8 mouse cellular contexts compared by ENCODE assay signal in genomic region chr5:115349225-115349555, GRCm38 (mm10). TPM values are rescaled to one million over a fixed set of nuclear protein-coding genes. Genes with fewer than 3 reads are reported as not detected.
DNase-seq lines count a peak whose midpoint lies in the region; ATAC-seq and TF ChIP-seq lines count a peak whose summit lies in the region.

No protein-coding gene starts in this region.

- TF ChIP-seq CTCF in liver, adult 2 months (IDR thresholded peaks at IDR 0.05; ENCODE audit: low read depth, low read length), result no peak

- no peaks in the 10 kb centered on the region for H3K27me3 ChIP-seq in liver, adult 2 months (ENCODE audit: control insufficient read depth, insufficient read depth, low read length)
- H3K27me3 ChIP-seq in embryonic facial prominence, embryonic 15.5 days, result no peaks in the 10 kb centered on the region
- no peaks in the 10 kb centered on the region for H3K27me3 ChIP-seq in limb, embryonic 12.5 days
- H3K27me3 ChIP-seq in neural tube, embryonic 15.5 days (replicated peaks), result no peaks in the 10 kb centered on the region

- peak overlapping the region; percentile 90 for H3K4me2 ChIP-seq in embryonic facial prominence, embryonic 15.5 days (replicated peaks)
- H3K4me2 ChIP-seq in limb, embryonic 12.5 days, result peak overlapping the region; percentile 96
- peak overlapping the region; percentile 96 for H3K4me2 ChIP-seq in neural tube, embryonic 15.5 days

- H3K4me3 ChIP-seq in liver, adult 2 months (ENCODE audit: insufficient read depth, low read depth, low read length), result peak overlapping the region; percentile 62
- peak overlapping the region; percentile 94 for H3K4me3 ChIP-seq in embryonic facial prominence, embryonic 15.5 days (replicated peaks)
- H3K4me3 ChIP-seq in limb, embryonic 12.5 days (replicated peaks), result peak overlapping the region; percentile 93
- peak overlapping the region; percentile 93 for H3K4me3 ChIP-seq in neural tube, embryonic 15.5 days (replicated peaks)

- DNase-seq in liver, adult 2 months (ENCODE audit: extremely low read depth, low read depth, low spot score), result no peak
- DNase-seq in liver, result no peak
- no peak for DNase-seq in urinary bladder, postnatal 4 days (ENCODE audit: low spot score in 2 of 2)
- DNase-seq in frontal cortex, postnatal 36 days (ENCODE audit: low spot score in 2 of 2), result no peak
- DNase-seq in urinary bladder, adult 2 months (ENCODE audit: low spot score), result no peak

- H3K36me3 ChIP-seq in liver, adult 2 months (ENCODE audit: control insufficient read depth, insufficient read depth, low read length), result peaks cover 15% of the 10 kb centered on the region; the same call in 1 of the 2 replicates
- H3K36me3 ChIP-seq in embryonic facial prominence, embryonic 15.5 days, result peaks cover 24% of the 10 kb centered on the region
- H3K36me3 ChIP-seq in limb, embryonic 12.5 days, result peaks cover 27% of the 10 kb centered on the region
- H3K36me3 ChIP-seq in neural tube, embryonic 15.5 days, result peaks cover 22% of the 10 kb centered on the region

- no peaks in the 10 kb centered on the region for H3K9me3 ChIP-seq in embryonic facial prominence, embryonic 15.5 days (replicated peaks)
- 0 out of 2 replicates have a peak, but pooled peaks cover 5% of the 10 kb centered on the region for H3K9me3 ChIP-seq in limb, embryonic 12.5 days
- H3K9me3 ChIP-seq in neural tube, embryonic 15.5 days (replicated peaks), result no peaks in the 10 kb centered on the region

- H3K9ac ChIP-seq in liver, adult 2 months (ENCODE audit: low read depth, low read length), result peak overlapping the region; percentile 66
- peak overlapping the region; percentile 64 for H3K9ac ChIP-seq in embryonic facial prominence, embryonic 15.5 days
- peak overlapping the region; percentile 83 for H3K9ac ChIP-seq in limb, embryonic 12.5 days (replicated peaks)
- H3K9ac ChIP-seq in neural tube, embryonic 15.5 days (replicated peaks), result peak overlapping the region; percentile 75

- peak overlapping the region; percentile 71 for H3K27ac ChIP-seq in liver, adult 2 months (replicated peaks; ENCODE audit: insufficient read depth, low read depth, low read length)
- peak overlapping the region; percentile 86 for H3K27ac ChIP-seq in embryonic facial prominence, embryonic 15.5 days (replicated peaks)
- H3K27ac ChIP-seq in limb, embryonic 12.5 days, result peak overlapping the region; percentile 78
- peak overlapping the region; percentile 89 for H3K27ac ChIP-seq in neural tube, embryonic 15.5 days (replicated peaks)

- H3K4me1 ChIP-seq in liver, adult 2 months (ENCODE audit: control insufficient read depth, insufficient read depth, low read length), result peaks cover 6% of the 10 kb centered on the region; the same call in 1 of the 2 replicates
- H3K4me1 ChIP-seq in embryonic facial prominence, embryonic 15.5 days, result peaks cover 13% of the 10 kb centered on the region
- peaks cover 15% of the 10 kb centered on the region for H3K4me1 ChIP-seq in limb, embryonic 12.5 days (replicated peaks)
- peaks cover 30% of the 10 kb centered on the region for H3K4me1 ChIP-seq in neural tube, embryonic 15.5 days

- WGBS in liver, adult 2 months, result under 1% methylated on average over 18 of the region's 18 CpGs
- under 1% methylated on average over 18 of the region's 18 CpGs for WGBS in embryonic facial prominence, embryonic 15.5 days
- WGBS in limb, embryonic 12.5 days, result under 1% methylated on average over 18 of the region's 18 CpGs
- WGBS in neural tube, embryonic 15.5 days, result under 1% methylated on average over 18 of the region's 18 CpGs

- no peak for TF ChIP-seq POLR2A in liver, adult 2 months (IDR thresholded peaks at IDR 0.05; ENCODE audit: extremely low read depth, insufficient read depth, low read length)

- no peak for ATAC-seq in embryonic facial prominence, embryonic 15.5 days (ENCODE audit: insufficient number of reproducible peaks, low FRiP score, low TSS enrichment, low read depth)
- peak; percentile 5 for ATAC-seq in limb, embryonic 12.5 days (ENCODE audit: insufficient number of reproducible peaks, insufficient read depth, low FRiP score, low TSS enrichment, low read depth)
- peak; percentile 51 for ATAC-seq in neural tube, embryonic 15.5 days (ENCODE audit: low FRiP score)

- H3K79me2 ChIP-seq in liver, adult 2 months (ENCODE audit: control insufficient read depth, insufficient read depth, low read length), result peaks cover 17% of the 10 kb centered on the region; the same call in 1 of the 2 replicates

RNA-seq across cellular contexts. Expression of gene Cox6a1, which starts 0.4 kb away (rescaled TPM):
- total RNA-seq in liver, adult 2 months (2014; rRNA removed), result 422 and 505 TPM in 2 replicates
- 2,238 and 2,515 TPM in 2 replicates for polyA plus RNA-seq in liver, adult 2 months (2012; rRNA removed)
- 850 and 892 TPM in 2 replicates for polyA plus RNA-seq in embryonic facial prominence, embryonic 15.5 days (2015; fragmentation: Nextera tagmentation; extraction: Ambion mirVana)
- polyA plus RNA-seq in limb, embryonic 12.5 days (2016; fragmentation: Nextera tagmentation; extraction: Ambion mirVana), result 668 and 680 TPM in 2 replicates
- polyA plus RNA-seq in neural tube, embryonic 15.5 days (2015; fragmentation: Nextera tagmentation; extraction: Ambion mirVana), result 1,223 and 1,358 TPM in 2 replicates
- polyA plus RNA-seq in urinary bladder, adult 2 months (2012; rRNA removed), result 940 and 1,078 TPM in 2 replicates

RNA-seq across cellular contexts. Expression of gene Triap1, which starts 8.2 kb away (rescaled TPM):
- 12.9 and 14.5 TPM in 2 replicates for total RNA-seq in liver, adult 2 months (2014; rRNA removed)
- 11.4 and 11.8 TPM in 2 replicates for polyA plus RNA-seq in liver, adult 2 months (2012; rRNA removed)
- 56.4 and 66.2 TPM in 2 replicates for polyA plus RNA-seq in embryonic facial prominence, embryonic 15.5 days (2015; fragmentation: Nextera tagmentation; extraction: Ambion mirVana)
- polyA plus RNA-seq in limb, embryonic 12.5 days (2016; fragmentation: Nextera tagmentation; extraction: Ambion mirVana), result 65.4 and 67.0 TPM in 2 replicates
- polyA plus RNA-seq in neural tube, embryonic 15.5 days (2015; fragmentation: Nextera tagmentation; extraction: Ambion mirVana), result 56.1 and 56.8 TPM in 2 replicates
- polyA plus RNA-seq in urinary bladder, adult 2 months (2012; rRNA removed), result 47.5 and 63.9 TPM in 2 replicates

RNA-seq across cellular contexts. Expression of gene Gatc, which starts 8.2 kb away (rescaled TPM):
- 6.3 and 8.6 TPM in 2 replicates for total RNA-seq in liver, adult 2 months (2014; rRNA removed)
- 11.0 and 12.7 TPM in 2 replicates for polyA plus RNA-seq in liver, adult 2 months (2012; rRNA removed)
- 28.7 and 33.9 TPM in 2 replicates for polyA plus RNA-seq in embryonic facial prominence, embryonic 15.5 days (2015; fragmentation: Nextera tagmentation; extraction: Ambion mirVana)
- polyA plus RNA-seq in limb, embryonic 12.5 days (2016; fragmentation: Nextera tagmentation; extraction: Ambion mirVana), result 27.3 and 30.6 TPM in 2 replicates
- 32.2 and 37.0 TPM in 2 replicates for polyA plus RNA-seq in neural tube, embryonic 15.5 days (2015; fragmentation: Nextera tagmentation; extraction: Ambion mirVana)
- 13.6 and 18.0 TPM in 2 replicates for polyA plus RNA-seq in urinary bladder, adult 2 months (2012; rRNA removed)

RNA-seq across cellular contexts. Expression of gene Srsf9, which starts 22.2 kb away (rescaled TPM):
- total RNA-seq in liver, adult 2 months (2014; rRNA removed), result 17.0 and 21.7 TPM in 2 replicates
- polyA plus RNA-seq in liver, adult 2 months (2012; rRNA removed), result 25.2 and 25.3 TPM in 2 replicates
- 263 and 264 TPM in 2 replicates for polyA plus RNA-seq in embryonic facial prominence, embryonic 15.5 days (2015; fragmentation: Nextera tagmentation; extraction: Ambion mirVana)
- polyA plus RNA-seq in limb, embryonic 12.5 days (2016; fragmentation: Nextera tagmentation; extraction: Ambion mirVana), result 444 and 480 TPM in 2 replicates
- polyA plus RNA-seq in neural tube, embryonic 15.5 days (2015; fragmentation: Nextera tagmentation; extraction: Ambion mirVana), result 138 and 154 TPM in 2 replicates
- polyA plus RNA-seq in urinary bladder, adult 2 months (2012; rRNA removed), result 56.7 and 60.4 TPM in 2 replicates

RNA-seq across cellular contexts. Expression of gene Dynll1, which starts 48.4 kb away (rescaled TPM):
- 13.1 and 24.1 TPM in 2 replicates for total RNA-seq in liver, adult 2 months (2014; rRNA removed)
- 24.3 and 25.8 TPM in 2 replicates for polyA plus RNA-seq in liver, adult 2 months (2012; rRNA removed)
- polyA plus RNA-seq in embryonic facial prominence, embryonic 15.5 days (2015; fragmentation: Nextera tagmentation; extraction: Ambion mirVana), result 1,800 and 1,802 TPM in 2 replicates
- polyA plus RNA-seq in limb, embryonic 12.5 days (2016; fragmentation: Nextera tagmentation; extraction: Ambion mirVana), result 1,818 and 1,898 TPM in 2 replicates
- 1,284 and 1,328 TPM in 2 replicates for polyA plus RNA-seq in neural tube, embryonic 15.5 days (2015; fragmentation: Nextera tagmentation; extraction: Ambion mirVana)
- 565 and 747 TPM in 2 replicates for polyA plus RNA-seq in urinary bladder, adult 2 months (2012; rRNA removed)
